Mouse (Mus musculus) stomach, postnatal 0 days (tissue): ENCODE measurements around the gene Prickle2.

Experiments used
- CTCF ChIP-seq: IDR thresholded peaks from 2 replicates; pipeline ENCODE4 v1.5.1; 2016; ENCODE audit warnings: antibody characterized with exemption, low read depth, mild to moderate bottlenecking, moderate library complexity
- EP300 ChIP-seq: optimal IDR thresholded peaks from 2 replicates; pipeline ENCODE3; 2016; ENCODE audit warnings: antibody characterized with exemption

DNA sequence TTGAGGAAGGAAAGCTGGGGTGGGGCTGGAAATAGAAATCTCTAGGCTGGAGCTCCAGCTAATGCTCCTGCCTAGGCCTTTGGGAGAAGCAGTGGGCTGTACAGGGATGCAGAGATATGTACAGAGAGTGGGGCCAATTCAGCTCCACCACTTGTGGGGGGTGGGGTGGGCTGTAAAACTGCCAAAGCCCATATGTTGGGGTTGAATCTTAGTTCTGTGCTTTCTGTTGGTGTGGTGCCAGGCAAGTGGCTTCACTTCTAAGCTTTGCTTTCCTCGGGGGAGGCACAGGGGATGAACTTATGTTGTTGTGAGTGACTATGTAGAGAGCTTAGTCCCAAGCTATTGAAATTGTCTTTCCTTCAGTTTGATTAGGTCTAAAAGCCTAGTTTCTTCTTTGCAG lies 292.0 kb downstream of the Prickle2 start:
- TF ChIP-seq CTCF (no peak), EP300 (no peak)
